Mouse (Mus musculus) cerebellum, adult (tissue): ENCODE data around the gene Ttpal.

ENCODE experiments used
- ATAC-seq: cut with Nextera tagmentation; 2 replicates; pipeline ENCODE4 v1.9.2; 2017; ENCODE audit warnings: mild to moderate bottlenecking, moderate library complexity, mixed read lengths; ENCODE audit not compliant: insufficient number of reproducible peaks, low FRiP score, low TSS enrichment

Gene Ttpal

DNA sequence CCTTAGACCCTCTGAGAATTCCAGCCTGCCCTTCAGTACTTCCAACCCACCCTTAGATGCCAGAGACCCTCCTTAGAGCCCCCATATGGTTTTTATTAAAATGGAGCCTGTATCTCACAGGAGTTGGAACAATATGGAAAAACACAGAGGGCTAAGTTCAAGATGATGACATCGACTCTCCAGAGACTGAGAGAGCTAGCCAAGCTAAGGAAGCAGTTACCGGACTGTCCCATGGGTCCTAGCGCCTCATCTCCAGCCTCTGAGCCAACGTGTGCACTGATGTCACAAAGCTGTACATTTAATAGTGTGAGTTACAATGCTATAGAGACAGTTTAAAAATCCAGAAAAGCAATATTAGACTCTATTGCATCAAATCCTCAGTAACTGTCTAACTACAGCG is 11.1 kb upstream of the Ttpal start:
- ATAC-seq = no peak

DNA sequence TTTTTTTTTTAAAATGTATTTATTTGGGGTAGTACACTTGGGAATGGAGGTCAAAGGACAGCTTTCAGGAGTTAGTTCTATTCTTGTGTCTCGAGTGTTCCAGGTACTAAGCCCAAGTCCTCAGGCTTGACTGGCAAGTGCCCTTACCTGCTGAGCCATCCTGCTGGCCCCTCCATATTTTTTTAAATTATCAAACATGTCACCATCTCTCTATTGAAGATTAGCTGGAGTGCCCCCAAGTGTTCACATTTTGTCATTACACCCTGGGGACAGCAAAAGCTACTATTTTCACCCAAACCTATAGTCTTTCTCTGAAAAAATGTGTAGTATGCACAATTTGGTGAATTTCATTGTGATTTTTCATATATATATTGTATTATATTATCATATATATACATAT is 10.0 kb upstream of the Ttpal start:
- no peak for ATAC-seq

GRCm38 (mm10) chr2:163593636-163594282 is 8.4 kb upstream of the Ttpal start:
- no peak for ATAC-seq

DNA sequence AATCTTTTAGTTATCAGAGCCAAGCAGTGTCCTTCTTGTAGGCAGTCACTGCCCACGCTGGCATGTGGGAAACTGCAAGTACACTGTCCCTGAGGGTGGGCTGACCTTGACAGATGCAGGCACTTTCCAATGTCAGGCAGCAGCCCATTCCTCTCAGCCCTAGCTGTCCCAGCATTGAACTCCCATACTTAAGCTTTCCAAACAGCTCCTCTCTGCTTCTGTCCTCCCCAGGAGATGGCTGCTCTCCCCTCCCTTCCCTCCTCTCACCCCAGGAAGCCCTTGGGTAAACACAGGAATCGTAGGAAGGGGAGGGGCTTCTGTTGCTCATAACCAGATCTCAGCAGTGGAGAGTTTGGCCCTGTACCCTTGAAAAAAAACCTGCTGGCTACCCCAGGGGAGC is 7.0 kb upstream of the Ttpal start:
- no peak for ATAC-seq

- ATAC-seq = no peak
Observed at GRCm38 (mm10) chr2:163596057-163596872, 5.8 kb upstream of the Ttpal start.

DNA sequence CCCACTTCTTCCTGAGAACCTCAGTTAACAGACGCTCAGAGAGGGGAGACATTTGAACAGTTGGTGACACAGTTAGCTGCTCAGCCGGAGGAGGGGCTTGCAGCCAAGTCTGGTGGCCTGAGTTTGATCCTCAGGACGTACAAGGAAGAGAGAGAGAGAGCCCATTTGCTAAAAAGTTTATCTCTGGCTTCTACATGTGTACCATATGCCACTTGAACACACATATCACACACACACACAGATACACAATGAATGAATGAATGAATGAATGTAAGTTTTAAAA is 5.3 kb upstream of the Ttpal start:
- ATAC-seq = no peak

DNA sequence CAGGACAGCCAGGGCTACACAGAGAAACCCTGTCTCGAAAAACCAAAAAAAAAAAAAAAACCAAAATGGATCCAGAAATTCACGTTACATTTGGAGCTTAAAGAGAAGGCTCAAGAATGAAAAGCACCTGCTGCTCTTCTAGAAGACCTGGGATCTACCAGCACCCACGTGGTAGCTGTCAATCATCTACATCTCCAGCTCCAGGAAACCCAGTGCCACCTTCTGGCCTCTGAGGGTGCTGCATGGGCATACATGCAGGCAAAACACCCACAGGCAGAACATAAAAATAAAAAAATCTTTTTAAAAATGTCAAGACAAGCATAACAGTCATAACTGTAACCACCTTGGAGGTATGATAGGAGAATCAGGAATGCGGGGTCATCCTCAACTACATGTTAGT is 4.5 kb upstream of the Ttpal start:
- ATAC-seq = no peak

GRCm38 (mm10) chr2:163599226-163599625 is 2.9 kb upstream of the Ttpal start:
- ATAC-seq = no peak

DNA sequence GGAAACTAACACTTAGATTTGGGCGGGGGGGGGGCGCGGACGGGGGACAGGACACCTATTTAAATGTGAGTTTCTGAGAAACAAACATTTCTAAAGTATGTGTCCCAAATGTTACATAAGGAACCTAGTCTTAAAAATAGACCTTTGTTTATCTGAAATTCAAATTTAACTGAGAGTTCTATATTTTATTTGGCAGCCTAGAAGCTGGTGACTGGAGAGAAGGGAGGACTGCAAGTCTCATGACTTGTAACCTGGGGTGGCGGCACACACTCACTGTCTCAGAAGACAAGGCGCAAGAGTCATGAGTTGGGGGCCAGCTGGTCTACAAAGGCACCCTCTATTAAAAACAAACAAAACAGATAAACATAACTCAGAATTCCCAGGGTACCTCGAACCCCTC is 1.0 kb upstream of the Ttpal start:
- no peak for ATAC-seq

- ATAC-seq = no peak
Observed at GRCm38 (mm10) chr2:163601712-163602100, 408 bp upstream of the Ttpal start.

DNA sequence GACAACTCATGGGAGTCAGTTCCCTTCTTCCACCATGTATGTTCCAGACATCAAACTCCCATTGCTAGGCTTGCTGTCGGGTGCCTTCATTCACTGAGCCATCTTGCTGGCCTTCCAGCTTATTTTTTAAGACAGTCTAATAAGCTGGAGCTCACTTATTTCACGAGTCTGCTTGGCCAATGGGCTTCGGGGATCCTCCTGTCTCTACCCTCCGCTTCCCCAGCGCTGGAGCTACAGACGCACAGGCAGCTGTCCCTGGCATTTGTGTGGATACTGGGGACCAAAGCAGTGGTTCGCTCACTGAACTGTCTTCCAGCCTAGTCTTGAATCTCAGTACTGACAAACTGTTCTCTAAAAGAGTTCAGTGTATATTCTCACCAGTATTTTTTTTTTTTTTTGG is 4.0 kb downstream of the Ttpal start:
- no peak for ATAC-seq

GRCm38 (mm10) chr2:163608008-163608407 is 5.9 kb downstream of the Ttpal start:
- ATAC-seq = no peak

- peak; percentile 70 for ATAC-seq
Observed at GRCm38 (mm10) chr2:163609281-163609975, 7.3 kb downstream of the Ttpal start.

DNA sequence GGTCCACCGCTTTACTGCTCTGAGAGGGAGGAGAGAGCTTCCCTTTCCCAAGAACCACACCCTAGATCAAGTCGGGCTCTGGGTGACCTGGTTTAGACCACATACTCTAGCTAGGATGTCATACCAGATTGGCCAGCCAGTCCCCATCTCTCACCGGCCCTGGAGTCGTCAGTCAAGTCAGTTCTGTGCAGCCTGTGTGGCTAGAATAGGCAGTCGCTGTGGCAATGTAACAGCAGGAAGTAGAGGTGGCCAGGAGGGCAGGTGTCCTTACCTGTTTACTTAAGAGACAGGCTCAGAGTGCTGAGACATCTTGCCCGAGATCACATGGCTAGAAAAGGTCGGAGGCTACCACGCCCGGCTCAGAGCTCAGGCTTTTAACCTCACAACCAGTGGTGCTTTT is 9.1 kb downstream of the Ttpal start:
- no peak for ATAC-seq

GRCm38 (mm10) chr2:163613206-163613605 is 11.1 kb downstream of the Ttpal start:
- ATAC-seq = no peak

DNA sequence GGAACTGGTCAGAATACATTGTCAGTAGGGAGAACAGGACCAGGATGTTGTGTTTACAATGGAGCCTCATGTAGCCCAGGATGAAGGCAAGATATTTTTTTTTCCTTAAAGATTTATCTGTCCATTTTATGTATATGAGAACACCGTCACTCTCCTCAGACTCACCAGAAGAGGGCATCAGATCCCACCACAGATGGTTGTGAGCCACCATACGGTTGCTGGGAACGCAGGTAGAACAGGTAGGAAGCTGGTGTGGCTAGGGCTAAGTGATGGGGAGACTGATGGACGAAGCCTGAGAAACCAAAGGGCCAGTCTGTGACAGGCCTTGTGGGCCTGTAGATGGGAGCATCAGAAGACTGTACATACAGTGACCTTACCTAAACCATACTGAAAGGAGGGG is 11.9 kb downstream of the Ttpal start:
- ATAC-seq = no peak

DNA sequence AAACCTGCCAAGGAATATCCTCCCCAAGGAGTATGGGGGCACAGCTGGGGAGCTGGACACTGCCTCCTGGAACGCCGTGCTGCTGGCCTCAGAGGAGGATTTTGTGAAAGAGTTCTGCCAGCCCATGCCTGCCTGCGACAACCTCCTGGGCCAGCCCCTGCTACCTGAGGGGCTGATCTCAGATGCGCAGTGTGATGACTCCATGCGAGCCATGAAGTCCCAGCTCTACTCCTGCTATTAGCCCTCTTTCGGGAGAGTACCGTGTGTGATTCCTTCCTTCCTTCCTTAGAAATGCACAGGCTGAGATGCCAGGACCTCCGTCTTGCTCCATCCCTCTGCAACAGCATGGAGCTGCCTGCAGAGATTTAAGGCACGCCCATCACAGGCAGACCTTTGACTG is 13.3 kb downstream of the Ttpal start:
- no peak for ATAC-seq

DNA sequence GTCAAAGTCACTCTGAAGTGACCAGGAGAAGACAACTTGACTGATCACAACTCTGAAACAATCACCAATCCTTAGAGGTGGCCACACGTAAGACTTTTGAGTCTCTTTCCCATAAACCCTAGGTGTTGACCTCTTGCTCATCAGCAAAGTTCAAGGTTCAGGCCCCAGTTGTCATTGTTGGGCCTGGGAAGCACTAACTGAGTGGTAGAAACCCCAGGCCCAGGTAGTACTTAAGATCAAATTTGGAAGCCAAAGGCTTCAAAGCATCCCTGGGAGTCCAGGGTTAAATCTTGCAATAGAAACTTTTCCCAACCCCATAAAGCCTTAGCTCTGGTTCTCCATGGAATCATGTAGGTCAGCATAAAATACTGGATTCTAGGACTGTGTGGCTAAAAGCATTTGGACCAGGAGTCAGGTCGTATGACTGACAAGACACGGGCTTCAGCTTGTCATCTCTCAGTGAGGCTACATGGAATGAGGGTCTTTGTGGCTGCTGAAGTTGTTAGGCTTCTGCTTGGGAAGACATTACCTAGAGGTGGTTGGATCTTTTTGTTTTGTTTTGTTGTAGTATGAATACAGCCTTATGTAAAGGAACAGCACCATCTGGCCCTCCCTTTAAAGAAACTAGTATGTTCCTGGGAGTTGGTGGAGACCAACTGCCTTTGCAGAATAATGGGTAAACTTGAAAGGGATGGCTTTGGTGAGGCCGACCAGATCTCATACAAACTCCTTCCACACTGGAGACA is 14.0 kb downstream of the Ttpal start:
- ATAC-seq = no peak

GRCm38 (mm10) chr2:163616652-163617227 is 14.6 kb downstream of the Ttpal start:
- ATAC-seq = no peak

DNA sequence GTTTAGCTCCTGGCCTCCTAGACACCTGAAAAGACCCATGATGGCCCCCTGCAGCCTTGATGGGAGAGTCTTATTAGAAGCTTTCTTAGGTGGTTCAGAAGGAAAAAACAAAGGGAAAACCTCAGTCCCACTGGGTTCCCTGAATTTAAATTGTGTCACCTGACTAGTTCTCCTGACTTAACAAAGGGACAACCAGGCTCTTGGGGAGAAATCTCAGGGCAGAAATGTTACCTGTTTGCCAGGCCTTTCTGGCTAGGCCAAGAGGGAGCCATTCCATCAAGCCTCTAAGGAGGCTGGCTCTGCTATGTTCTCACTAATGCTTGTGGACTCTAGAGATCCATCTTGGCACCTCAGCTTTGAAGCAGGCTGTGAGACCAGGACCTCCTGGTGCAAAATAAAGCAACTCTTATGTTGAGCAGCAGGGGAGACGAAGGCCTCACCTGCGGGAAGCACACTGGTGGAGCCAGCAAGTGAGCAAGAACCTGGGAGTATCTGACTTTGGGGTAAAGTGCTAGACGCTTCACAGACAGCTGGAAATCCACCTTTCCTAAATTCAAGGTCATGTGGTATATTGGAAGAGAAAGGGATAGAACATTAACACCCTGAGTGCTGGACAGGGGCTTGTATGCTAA is 15.2 kb downstream of the Ttpal start:
- no peak for ATAC-seq
